Mouse (Mus musculus): ENCODE measurements around the gene Olfr419. TPM values are rescaled to one million over a fixed set of nuclear protein-coding genes. Genes with fewer than 3 reads are reported as not detected.

Olfr419 gene
- polyA plus RNA-seq, 1 experiment from 2014 or later = not detected

DNA sequence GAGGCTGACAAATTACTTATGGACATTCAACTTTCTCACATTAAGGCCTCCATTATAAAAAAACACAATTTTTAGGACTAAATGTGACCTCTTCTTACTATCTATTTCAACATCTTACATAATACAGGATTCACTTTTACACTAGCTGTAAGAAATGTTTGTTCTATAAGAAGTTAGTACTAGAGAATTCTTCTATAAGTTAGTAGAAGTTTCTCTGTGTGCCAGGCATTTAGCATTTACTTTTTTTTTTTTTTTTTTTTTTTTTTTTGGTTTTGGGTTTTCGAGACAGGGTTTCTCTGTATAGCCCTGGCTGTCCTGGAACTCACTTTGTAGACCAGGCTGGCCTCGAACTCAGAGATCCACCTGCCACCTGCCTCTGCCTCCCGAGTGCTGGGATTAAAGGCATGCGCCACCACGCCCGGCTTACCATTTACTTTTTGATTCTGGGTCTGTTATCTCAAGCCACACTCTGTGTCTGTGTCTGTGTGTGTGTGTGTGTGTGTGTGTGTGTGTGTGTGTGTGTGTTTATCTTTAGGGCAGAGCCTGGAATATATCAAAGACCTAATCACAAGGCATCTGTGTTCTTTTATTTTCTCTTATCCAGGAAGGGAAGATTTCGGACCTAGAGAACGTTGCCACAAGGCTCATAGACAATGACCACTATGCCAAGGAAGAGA lies 35.2 kb downstream of the Olfr419 start:
- 94% methylated on average over 7 of the region's 8 CpGs for WGBS
- H3K9ac ChIP-seq (replicated peaks; ENCODE audit: low read depth, low read length) = no peak overlapping the region
- H3K27me3 ChIP-seq (ENCODE audit: control insufficient read depth, insufficient read depth, low read length) = no peaks in the 10 kb centered on the region
- H3K9me3 ChIP-seq (ENCODE audit: control insufficient read depth, low read length) = no peaks in the 10 kb centered on the region
- H3K27ac ChIP-seq (ENCODE audit: low read depth, low read length) = no peak overlapping the region
- no peaks in the 10 kb centered on the region for H3K36me3 ChIP-seq (ENCODE audit: control insufficient read depth, insufficient read depth, low read length)
- no peak overlapping the region for H3K4me2 ChIP-seq (ENCODE audit: low read depth, low read length)
- no peaks in the 10 kb centered on the region for H3K4me1 ChIP-seq (ENCODE audit: control insufficient read depth, insufficient read depth, low read length)
- H3K4me3 ChIP-seq (ENCODE audit: low read depth, low read length) = no peak overlapping the region
- ATAC-seq (ENCODE audit: low read depth) = no peak

DNA sequence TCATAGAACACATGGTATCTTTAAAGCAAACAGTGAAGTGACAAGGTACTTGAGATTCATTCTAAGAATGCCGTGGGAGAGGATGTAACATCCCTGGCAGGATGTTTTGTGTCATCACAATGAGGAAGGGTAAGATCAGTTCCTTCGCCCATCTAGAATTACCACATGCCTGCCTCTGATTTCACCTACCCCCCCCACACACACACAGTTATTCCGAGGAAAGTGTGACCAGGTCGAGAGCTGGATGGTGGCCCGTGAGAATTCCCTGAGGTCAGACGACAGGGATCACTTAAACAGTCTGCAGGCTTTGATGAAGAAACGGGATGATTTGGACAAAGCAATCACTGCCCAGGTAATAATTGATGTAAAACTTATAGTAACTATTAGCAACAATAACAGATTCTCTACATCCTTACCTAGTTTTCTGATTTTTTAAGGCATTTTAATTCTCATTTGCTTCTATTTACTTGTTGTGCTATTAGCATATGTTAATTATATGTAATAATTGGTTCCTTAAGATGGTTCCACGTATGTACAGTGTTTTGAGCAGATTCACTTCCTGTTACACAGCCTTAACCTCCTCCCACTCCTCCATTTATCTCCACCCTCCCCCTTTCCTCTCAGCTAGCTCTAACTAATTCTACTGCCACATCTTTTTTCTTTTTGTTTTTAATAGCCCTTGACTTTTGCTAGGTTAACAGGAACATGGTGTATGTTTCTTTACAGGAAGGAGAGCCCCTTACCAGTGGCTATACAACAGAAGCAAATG lies 36.4 kb downstream of the Olfr419 start:
- H3K9ac ChIP-seq (replicated peaks; ENCODE audit: low read depth, low read length) = no peak overlapping the region
- no peak for ATAC-seq (ENCODE audit: low read depth)
- no peaks in the 10 kb centered on the region for H3K27me3 ChIP-seq (ENCODE audit: control insufficient read depth, insufficient read depth, low read length)
- no peak overlapping the region for H3K4me3 ChIP-seq (ENCODE audit: low read depth, low read length)
- H3K9me3 ChIP-seq (ENCODE audit: control insufficient read depth, low read length) = no peaks in the 10 kb centered on the region
- no peaks in the 10 kb centered on the region for H3K4me1 ChIP-seq (ENCODE audit: control insufficient read depth, insufficient read depth, low read length)
- no peaks in the 10 kb centered on the region for H3K36me3 ChIP-seq (ENCODE audit: control insufficient read depth, insufficient read depth, low read length)
- no peak overlapping the region for H3K27ac ChIP-seq (ENCODE audit: low read depth, low read length)
- 84% methylated on average over 8 of the region's 8 CpGs for WGBS
- no peak overlapping the region for H3K4me2 ChIP-seq (ENCODE audit: low read depth, low read length)

DNA sequence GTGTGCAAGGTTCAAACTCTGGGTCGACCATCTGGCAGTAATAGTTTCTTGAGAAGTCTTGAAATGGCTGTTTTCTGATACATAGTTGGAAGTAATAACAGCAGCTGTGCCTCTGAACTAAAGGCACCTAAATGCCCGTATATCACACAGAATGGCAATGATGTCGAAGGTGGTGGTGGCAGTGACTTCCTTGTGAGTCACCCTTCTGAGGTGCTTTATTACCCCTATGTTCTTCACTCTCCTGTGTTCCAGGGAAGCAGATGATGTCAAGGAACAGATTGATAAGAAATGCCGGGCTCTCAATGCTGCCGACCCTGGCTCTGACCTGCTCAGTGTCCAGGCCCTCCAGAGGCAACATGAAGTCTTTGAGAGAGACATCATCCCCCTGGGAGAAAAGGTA lies 39.6 kb downstream of the Olfr419 start:
- no peaks in the 10 kb centered on the region for H3K27me3 ChIP-seq (ENCODE audit: control insufficient read depth, insufficient read depth, low read length)
- H3K4me3 ChIP-seq (ENCODE audit: low read depth, low read length) = no peak overlapping the region
- no peak overlapping the region for H3K27ac ChIP-seq (ENCODE audit: low read depth, low read length)
- no peak overlapping the region for H3K9ac ChIP-seq (replicated peaks; ENCODE audit: low read depth, low read length)
- no peak for ATAC-seq (ENCODE audit: low read depth)
- H3K36me3 ChIP-seq (ENCODE audit: control insufficient read depth, insufficient read depth, low read length) = no peaks in the 10 kb centered on the region
- no peak overlapping the region for H3K4me2 ChIP-seq (ENCODE audit: low read depth, low read length)
- no peaks in the 10 kb centered on the region for H3K4me1 ChIP-seq (ENCODE audit: control insufficient read depth, insufficient read depth, low read length)
- WGBS = 87% methylated on average over 5 of the region's 5 CpGs
- no peaks in the 10 kb centered on the region for H3K9me3 ChIP-seq (ENCODE audit: control insufficient read depth, low read length)

DNA sequence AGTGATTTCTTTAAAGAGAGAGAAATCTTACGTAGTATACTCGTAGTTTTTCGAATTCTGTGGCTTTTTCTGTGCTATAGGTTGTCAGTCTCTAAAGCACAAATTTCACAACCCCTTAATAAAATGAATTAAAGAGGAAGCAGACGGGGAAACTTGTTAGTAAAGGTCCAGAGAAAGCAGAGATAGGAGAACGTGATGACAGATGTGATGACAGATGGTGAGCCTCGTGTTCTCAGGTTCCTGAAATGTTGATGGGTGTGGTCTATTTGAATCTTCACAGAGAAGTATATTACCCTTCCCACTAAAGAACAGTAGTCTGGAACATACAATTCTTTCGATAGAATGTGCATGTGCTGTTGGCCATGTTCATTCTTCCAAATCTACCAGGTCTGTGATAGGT lies 47.2 kb downstream of the Olfr419 start:
- WGBS = 85% methylated on average over 7 of the region's 7 CpGs
- Histone ChIP-seq H3K4me1 (ENCODE audit: control insufficient read depth, insufficient read depth, low read length) (no peaks in the 10 kb centered on the region), H3K9ac (replicated peaks; ENCODE audit: low read depth, low read length) (no peak overlapping the region), H3K27me3 (ENCODE audit: control insufficient read depth, insufficient read depth, low read length) (no peaks in the 10 kb centered on the region), H3K4me3 (ENCODE audit: low read depth, low read length) (no peak overlapping the region), H3K4me2 (ENCODE audit: low read depth, low read length) (no peak overlapping the region), H3K9me3 (ENCODE audit: control insufficient read depth, low read length) (no peaks in the 10 kb centered on the region), H3K27ac (ENCODE audit: low read depth, low read length) (no peak overlapping the region), H3K36me3 (ENCODE audit: control insufficient read depth, insufficient read depth, low read length) (no peaks in the 10 kb centered on the region)
- no peak for ATAC-seq (ENCODE audit: low read depth)

Other genes starting within 250 kb of the Olfr419 start
- gene Ifi205, start 220.3 kb downstream of the Olfr419 start, polyA plus RNA-seq (2014; fragmentation: Nextera tagmentation; extraction: Ambion mirVana) = not detected in 2 replicates
- gene Olfr433, start 211.4 kb downstream of the Olfr419 start, polyA plus RNA-seq (2014; fragmentation: Nextera tagmentation; extraction: Ambion mirVana) = not detected in 2 replicates
- not detected in 2 replicates for gene Olfr432, start 202.9 kb downstream of the Olfr419 start, polyA plus RNA-seq (2014; fragmentation: Nextera tagmentation; extraction: Ambion mirVana)
- not detected in 2 replicates for gene Olfr430, start 185.5 kb downstream of the Olfr419 start, polyA plus RNA-seq (2014; fragmentation: Nextera tagmentation; extraction: Ambion mirVana)
- not detected in 2 replicates for gene Olfr429, start 167.7 kb downstream of the Olfr419 start, polyA plus RNA-seq (2014; fragmentation: Nextera tagmentation; extraction: Ambion mirVana)
- not detected in 2 replicates for gene Olfr427, start 155.2 kb downstream of the Olfr419 start, polyA plus RNA-seq (2014; fragmentation: Nextera tagmentation; extraction: Ambion mirVana)
- not detected in 2 replicates for gene Olfr231, start 130.9 kb downstream of the Olfr419 start, polyA plus RNA-seq (2014; fragmentation: Nextera tagmentation; extraction: Ambion mirVana)
- gene Olfr424, start 120.5 kb downstream of the Olfr419 start, polyA plus RNA-seq (2014; fragmentation: Nextera tagmentation; extraction: Ambion mirVana) = not detected in 2 replicates
- gene Olfr420, start 96.4 kb downstream of the Olfr419 start, polyA plus RNA-seq (2014; fragmentation: Nextera tagmentation; extraction: Ambion mirVana) = not detected in 2 replicates
- 0.19 and 0.23 TPM in 2 replicates for gene Spta1, start 79.3 kb downstream of the Olfr419 start, polyA plus RNA-seq (2014; fragmentation: Nextera tagmentation; extraction: Ambion mirVana)
- not detected in 2 replicates for gene Mptx1, start 78.5 kb upstream of the Olfr419 start, polyA plus RNA-seq (2014; fragmentation: Nextera tagmentation; extraction: Ambion mirVana)
- not detected in 2 replicates for gene Olfr417, start 113.1 kb upstream of the Olfr419 start, polyA plus RNA-seq (2014; fragmentation: Nextera tagmentation; extraction: Ambion mirVana)
- gene Olfr248, start 139.0 kb upstream of the Olfr419 start, polyA plus RNA-seq (2014; fragmentation: Nextera tagmentation; extraction: Ambion mirVana) = not detected in 2 replicates
- gene Olfr414, start 172.0 kb upstream of the Olfr419 start, polyA plus RNA-seq (2014; fragmentation: Nextera tagmentation; extraction: Ambion mirVana) = not detected in 2 replicates
- gene Olfr220, start 190.0 kb upstream of the Olfr419 start, polyA plus RNA-seq (2014; fragmentation: Nextera tagmentation; extraction: Ambion mirVana) = not detected in 2 replicates
- gene Fmn2, start 249.8 kb upstream of the Olfr419 start, polyA plus RNA-seq (2014; fragmentation: Nextera tagmentation; extraction: Ambion mirVana) = 11.1 and 14.5 TPM in 2 replicates